Mouse (Mus musculus) midbrain, embryonic 14.5 days (tissue): ENCODE results near the gene Sgk1. TPM values are rescaled to one million over a fixed set of nuclear protein-coding genes. Genes with fewer than 3 reads are reported as not detected.

ENCODE experiments used
- ATAC-seq: fragments of 200-750 bp; cut with Nextera tagmentation; 2 replicates; pipeline ENCODE4 v1.8.0; 2017; ENCODE audit warnings: moderate number of reproducible peaks, moderate library complexity; ENCODE audit not compliant: low FRiP score, low TSS enrichment
- DNase-seq: peaks from one replicate; pipeline ENCODE4 v3.0.0-alpha.2; 2015
- H3K27ac ChIP-seq: fragments of 300-500 bp; sonication (generic); replicated peaks from 2 replicates; pipeline ENCODE4 v1.5.1; 2014; ENCODE audit warnings: mild to moderate bottlenecking, low read depth, low read length, moderate library complexity
- H3K27me3 ChIP-seq: fragments of 300-500 bp; sonication (generic); 2 replicates; pipeline ENCODE4 v1.6.1; 2014; ENCODE audit warnings: low read length, control low read depth, mixed read lengths; ENCODE audit not compliant: control insufficient read depth, insufficient read depth
- H3K36me3 ChIP-seq: fragments of 300-500 bp; sonication (generic); 2 replicates; pipeline ENCODE4 v1.6.1; 2014; ENCODE audit warnings: low read length, control low read depth; ENCODE audit not compliant: control insufficient read depth, insufficient read depth
- H3K4me1 ChIP-seq: fragments of 300-500 bp; sonication (generic); 2 replicates; pipeline ENCODE4 v1.6.1; 2014; ENCODE audit warnings: mild to moderate bottlenecking, antibody characterized with exemption, low read length, control low read depth; ENCODE audit not compliant: control insufficient read depth, insufficient read depth
- H3K4me2 ChIP-seq: fragments of 300-500 bp; sonication (generic); 2 replicates; pipeline ENCODE4 v1.6.1; 2014; ENCODE audit warnings: mild to moderate bottlenecking, low read length, moderate library complexity
- H3K4me3 ChIP-seq: fragments of 300-500 bp; sonication (generic); replicated peaks from 2 replicates; pipeline ENCODE4 v1.5.1; 2014; ENCODE audit warnings: low read depth, low read length
- H3K9ac ChIP-seq: fragments of 300-500 bp; sonication (generic); replicated peaks from 2 replicates; pipeline ENCODE4 v1.6.1; 2014; ENCODE audit warnings: mild to moderate bottlenecking, low read length, moderate library complexity
- H3K9me3 ChIP-seq: fragments of 300-500 bp; sonication (generic); 2 replicates; pipeline ENCODE4 v1.6.1; 2016; ENCODE audit warnings: low read length, control low read depth, mixed read lengths; ENCODE audit not compliant: control insufficient read depth
- WGBS: fragments of 180-500 bp; shearing (Covaris S2); extraction: QIAGEN DNeasy Blood & Tissue Kit; methylation state at CpG from one replicate; pipeline ENCODE4 v1.1.7; 2014; 5-methylcytosine and 5-hydroxymethylcytosine counted together
- polyA plus RNA-seq: library from polyadenylated mRNA; unstranded; fragments of >200 nt; fragmentation: Nextera tagmentation; extraction: Ambion mirVana; gene quantifications from 2 replicates; pipeline ENCODE4 v1.2.1, GENCODE M21; 2014

The Sgk1 gene
- polyA plus RNA-seq, 1 experiment from 2014 or later: 47.9 TPM

GRCm38 (mm10) chr10:22001621-22002020 lies 119.6 kb downstream of the Sgk1 start:
- Histone ChIP-seq H3K4me3 (no peak overlapping the region), H3K9ac (no peak overlapping the region), H3K36me3 (peaks cover 25% of the 10 kb centered on the region), H3K4me2 (no peak overlapping the region), H3K4me1 (no peaks in the 10 kb centered on the region), H3K27ac (no peak overlapping the region), H3K9me3 (no peaks in the 10 kb centered on the region), H3K27me3 (no peaks in the 10 kb centered on the region)
- DNase-seq: no peak
- 82% methylated on average over 3 of the region's 5 CpGs for WGBS
- ATAC-seq: no peak

DNA sequence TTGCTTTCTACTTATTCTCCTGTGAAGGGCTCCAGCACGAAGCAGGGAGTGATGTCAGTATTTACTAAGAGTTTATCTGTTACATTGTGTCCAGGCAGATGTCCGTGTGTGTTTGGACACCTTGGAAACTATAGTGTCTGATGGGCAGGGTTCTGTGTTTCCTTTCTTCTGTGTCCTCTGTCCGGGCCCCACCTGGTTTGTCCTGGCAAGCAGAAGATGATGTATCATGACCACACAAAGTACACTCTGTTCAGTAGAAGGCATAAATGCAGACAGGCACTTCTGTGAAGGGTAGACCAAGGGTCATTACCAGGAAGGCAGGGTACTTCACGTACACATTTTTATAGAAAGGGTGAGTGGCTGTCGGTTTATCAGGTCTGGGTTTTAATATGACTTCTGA lies 122.8 kb downstream of the Sgk1 start:
- ATAC-seq: no peak
- no peaks in the 10 kb centered on the region for H3K9me3 ChIP-seq
- DNase-seq: no peak
- no peaks in the 10 kb centered on the region for H3K36me3 ChIP-seq
- no peak overlapping the region for H3K4me3 ChIP-seq
- H3K27ac ChIP-seq: no peak overlapping the region
- no peak overlapping the region for H3K9ac ChIP-seq
- H3K27me3 ChIP-seq: no peaks in the 10 kb centered on the region
- no peaks in the 10 kb centered on the region for H3K4me1 ChIP-seq
- no peak overlapping the region for H3K4me2 ChIP-seq
- 92% methylated on average over 5 of the region's 5 CpGs for WGBS

DNA sequence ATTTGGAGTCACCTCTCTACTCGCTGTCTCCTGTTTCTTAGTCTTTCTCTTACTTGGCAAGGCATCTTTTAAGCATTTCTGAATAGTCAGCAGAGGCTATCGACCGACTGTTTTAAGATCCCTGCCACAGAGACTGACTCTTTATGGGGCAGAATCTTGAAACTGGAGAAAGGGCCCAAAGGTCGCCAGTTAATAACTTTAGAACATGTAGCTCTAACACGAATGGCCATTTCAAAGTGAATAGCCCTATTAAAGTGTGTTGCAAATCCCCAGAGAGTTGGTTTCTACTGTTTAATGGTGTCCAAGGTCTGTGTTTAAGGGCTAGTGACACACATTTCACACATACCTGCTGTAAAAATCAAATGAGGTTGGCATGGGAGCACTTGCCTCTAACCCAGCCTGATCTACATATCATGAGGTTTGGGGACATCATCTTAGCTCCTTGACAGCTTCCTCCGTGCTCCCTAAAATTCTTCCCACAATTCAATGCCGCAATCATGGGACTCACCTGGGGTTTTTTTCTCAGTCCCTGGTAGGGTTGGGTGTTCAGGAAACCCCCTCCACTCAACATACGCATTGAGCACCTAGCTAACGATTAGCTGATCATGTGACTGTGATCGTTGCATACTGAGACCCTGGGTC lies 125.3 kb downstream of the Sgk1 start:
- Histone ChIP-seq H3K36me3 (no peaks in the 10 kb centered on the region), H3K4me1 (no peaks in the 10 kb centered on the region), H3K4me2 (no peak overlapping the region), H3K9me3 (no peaks in the 10 kb centered on the region), H3K4me3 (no peak overlapping the region), H3K9ac (no peak overlapping the region), H3K27ac (no peak overlapping the region), H3K27me3 (no peaks in the 10 kb centered on the region)
- 87% methylated on average over 10 of the region's 10 CpGs for WGBS
- ATAC-seq: no peak
- no peak for DNase-seq

GRCm38 (mm10) chr10:22007802-22008172 lies 125.8 kb downstream of the Sgk1 start:
- peak; percentile 87 for DNase-seq
- 40% methylated on average over 4 of the region's 4 CpGs for WGBS
- H3K27ac ChIP-seq: no peak overlapping the region

GRCm38 (mm10) chr10:22010088-22010818 lies 128.3 kb downstream of the Sgk1 start:
- peak; percentile 58 for ATAC-seq

More at GRCm38 (mm10) chr10:22007802-22008172, 125.8 kb downstream of the Sgk1 start:
- Histone ChIP-seq H3K36me3 (no peaks in the 10 kb centered on the region), H3K4me3 (no peak overlapping the region), H3K9ac (no peak overlapping the region), H3K4me2 (no peak overlapping the region), H3K4me1 (no peaks in the 10 kb centered on the region), H3K27me3 (no peaks in the 10 kb centered on the region), H3K9me3 (no peaks in the 10 kb centered on the region)
- ATAC-seq: no peak

GRCm38 (mm10) chr10:22017469-22018159 lies 135.6 kb downstream of the Sgk1 start:
- ATAC-seq: no peak
- WGBS: 26% methylated on average over 16 of the region's 16 CpGs
- no peak overlapping the region for H3K27ac ChIP-seq

More at GRCm38 (mm10) chr10:22010088-22010818, 128.3 kb downstream of the Sgk1 start:
- DNase-seq: peak; percentile 89
- no peaks in the 10 kb centered on the region for H3K36me3 ChIP-seq
- H3K4me1 ChIP-seq: no peaks in the 10 kb centered on the region
- no peaks in the 10 kb centered on the region for H3K9me3 ChIP-seq
- no peak overlapping the region for H3K27ac ChIP-seq
- no peak overlapping the region for H3K9ac ChIP-seq
- no peak overlapping the region for H3K4me3 ChIP-seq
- 43% methylated on average over 19 of the region's 19 CpGs for WGBS
- H3K4me2 ChIP-seq: no peak overlapping the region
- H3K27me3 ChIP-seq: no peaks in the 10 kb centered on the region

GRCm38 (mm10) chr10:22018618-22019017 lies 136.6 kb downstream of the Sgk1 start:
- DNase-seq (no peak), ATAC-seq (no peak)
- Histone ChIP-seq H3K4me1 (no peaks in the 10 kb centered on the region), H3K4me3 (no peak overlapping the region), H3K27ac (no peak overlapping the region), H3K36me3 (no peaks in the 10 kb centered on the region), H3K27me3 (no peaks in the 10 kb centered on the region), H3K9ac (no peak overlapping the region), H3K4me2 (no peak overlapping the region), H3K9me3 (no peaks in the 10 kb centered on the region)
- WGBS: 91% methylated on average over 4 of the region's 4 CpGs

More at GRCm38 (mm10) chr10:22017469-22018159, 135.6 kb downstream of the Sgk1 start:
- Histone ChIP-seq H3K4me3 (no peak overlapping the region), H3K9me3 (no peaks in the 10 kb centered on the region), H3K36me3 (no peaks in the 10 kb centered on the region), H3K4me2 (no peak overlapping the region), H3K9ac (no peak overlapping the region), H3K27me3 (no peaks in the 10 kb centered on the region), H3K4me1 (no peaks in the 10 kb centered on the region)
- peak; percentile 42 for DNase-seq

GRCm38 (mm10) chr10:22034303-22034702 lies 152.3 kb downstream of the Sgk1 start:
- DNase-seq: peak; percentile 76
- no peak overlapping the region for H3K4me2 ChIP-seq
- H3K27me3 ChIP-seq: no peaks in the 10 kb centered on the region
- WGBS: 10% methylated on average over 9 of the region's 9 CpGs
- H3K9ac ChIP-seq: no peak overlapping the region
- no peaks in the 10 kb centered on the region for H3K36me3 ChIP-seq
- ATAC-seq: no peak
- H3K27ac ChIP-seq: no peak overlapping the region
- no peaks in the 10 kb centered on the region for H3K4me1 ChIP-seq
- H3K9me3 ChIP-seq: no peaks in the 10 kb centered on the region
- H3K4me3 ChIP-seq: no peak overlapping the region
